Mouse (Mus musculus) bone marrow macrophage, adult 2 months (primary cell): Measurements from ENCODE around the gene Nlrp3. TPM values are rescaled to one million over a fixed set of nuclear protein-coding genes. Genes with fewer than 3 reads are reported as not detected.
A peak's percentile ranks its signal among the peaks of the same experiment; 100 is the strongest.

ENCODE experiments used
- H3K27ac ChIP-seq: 2 replicates; pipeline ENCODE4 v1.5.1; 2012; ENCODE audit warnings: low read depth, low read length; ENCODE audit not compliant: insufficient read depth
- H3K4me1 ChIP-seq: 2 replicates; pipeline ENCODE4 v1.6.1; 2012; ENCODE audit warnings: low read length; ENCODE audit not compliant: control insufficient read depth, insufficient read depth
- H3K4me3 ChIP-seq: 2 replicates; pipeline ENCODE4 v1.5.1; 2012; ENCODE audit warnings: mild to moderate bottlenecking, low read length, moderate library complexity; ENCODE audit not compliant: insufficient read depth
- CTCF ChIP-seq: IDR thresholded peaks from 2 replicates; pipeline ENCODE4 v1.5.1; 2012; ENCODE audit warnings: low read depth, mild to moderate bottlenecking, low read length, moderate library complexity
- POLR2A ChIP-seq: IDR thresholded peaks from 2 replicates; pipeline ENCODE4 v1.6.1; 2012; ENCODE audit warnings: mild to moderate bottlenecking, low read depth, low read length, borderline replicate concordance
- polyA plus RNA-seq: library from polyadenylated mRNA; stranded (reverse); fragments of >200 nt; gene quantifications from 2 replicates; pipeline ENCODE4 v1.2.4, GENCODE M21; 2012; ENCODE audit not compliant: missing spikeins, insufficient read depth, insufficient read length

The Nlrp3 gene
- polyA plus RNA-seq, 1 experiment, result 52.3 TPM

DNA sequence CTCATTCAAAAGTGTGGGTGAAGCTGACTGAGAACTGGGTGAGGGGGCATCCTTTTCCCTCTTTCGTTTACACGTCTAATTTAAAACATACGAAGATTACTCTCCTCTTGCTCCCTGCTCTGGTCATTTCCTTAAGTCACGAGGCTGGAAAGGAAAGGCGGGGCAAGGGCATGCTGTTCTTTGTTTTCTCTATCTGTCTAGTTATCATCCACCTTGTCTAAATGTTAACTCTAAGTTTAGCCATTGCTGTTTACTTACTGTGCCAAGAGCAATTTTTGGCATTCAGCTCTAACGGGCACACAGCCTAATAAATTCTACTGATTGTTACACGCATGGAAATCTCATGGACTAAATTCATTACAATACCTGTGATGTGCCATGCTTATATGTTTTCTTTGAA lies 57.8 kb downstream of the Nlrp3 start:
- TF ChIP-seq CTCF (no peak), POLR2A (no peak)

DNA sequence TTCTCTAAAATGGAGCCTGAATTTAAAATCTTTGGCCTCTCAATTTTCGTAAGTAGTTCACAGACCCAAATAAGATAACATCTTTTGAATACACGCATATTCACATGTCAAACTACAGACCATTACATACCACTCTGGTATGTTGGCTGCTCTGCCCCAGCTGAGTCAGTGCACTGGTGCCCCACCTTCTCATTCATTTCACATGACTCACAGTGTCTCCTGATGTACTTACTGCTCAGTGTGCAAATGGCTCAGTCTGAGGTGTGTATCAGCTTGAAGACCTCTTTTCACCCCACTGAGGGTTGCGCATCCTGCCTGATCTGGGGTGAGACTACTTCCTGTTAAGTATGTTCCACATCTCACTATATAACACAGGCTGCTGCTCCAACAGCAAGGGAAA lies 59.5 kb downstream of the Nlrp3 start:
- H3K4me3 ChIP-seq, result no peak overlapping the region
- TF ChIP-seq POLR2A, result no peak
- TF ChIP-seq CTCF, result no peak
- H3K4me1 ChIP-seq, result no peaks in the 10 kb centered on the region
- H3K27ac ChIP-seq, result no peak overlapping the region

More for the DNA sequence above, 57.8 kb downstream of the Nlrp3 start:
- Histone ChIP-seq H3K4me1 (no peaks in the 10 kb centered on the region), H3K4me3 (no peak overlapping the region), H3K27ac (no peak overlapping the region)

DNA sequence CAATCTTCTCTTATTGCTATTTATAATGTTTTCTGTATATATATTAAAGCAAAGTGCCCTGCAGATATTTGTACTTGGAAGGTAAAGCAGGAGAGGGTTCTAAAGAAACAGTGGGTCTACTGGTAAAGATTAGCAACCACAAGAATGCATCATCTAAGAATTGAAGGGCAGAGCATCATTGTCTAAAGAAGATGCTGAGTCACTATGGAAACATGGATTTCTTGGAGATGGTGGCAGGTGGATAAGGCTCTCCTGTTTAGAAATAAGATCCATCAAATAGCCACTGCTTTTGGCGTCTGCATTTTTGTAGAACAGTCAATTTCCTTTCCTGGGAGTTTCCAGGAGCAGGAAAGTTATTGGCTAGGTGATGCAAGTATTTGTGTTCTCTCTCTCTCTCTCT lies 60.9 kb downstream of the Nlrp3 start:
- Histone ChIP-seq H3K4me3 (no peak overlapping the region), H3K4me1 (no peaks in the 10 kb centered on the region), H3K27ac (no peak overlapping the region)
- TF ChIP-seq POLR2A, result no peak
- TF ChIP-seq CTCF, result no peak

DNA sequence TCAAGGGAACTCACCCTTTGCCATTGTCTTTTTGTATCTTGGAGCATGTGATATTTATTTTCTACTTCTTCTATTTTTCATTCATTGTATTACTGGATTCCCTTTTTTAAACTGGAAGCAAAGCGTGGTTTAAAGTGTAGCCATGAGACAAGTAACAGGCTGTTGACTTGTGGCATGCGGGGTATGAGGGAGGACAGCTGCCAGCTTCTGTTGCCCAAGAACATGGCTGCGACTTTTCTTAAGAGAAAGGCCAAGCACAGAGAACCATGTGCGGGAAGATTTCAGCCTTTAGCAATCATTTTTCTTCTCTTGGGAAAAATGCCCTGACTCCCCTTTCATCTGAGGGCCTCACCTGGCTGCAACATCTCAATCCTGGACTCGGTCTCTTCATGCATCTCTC lies 70.3 kb downstream of the Nlrp3 start:
- no peak overlapping the region for H3K4me3 ChIP-seq
- no peak for TF ChIP-seq CTCF
- no peak for TF ChIP-seq POLR2A
- H3K27ac ChIP-seq, result no peak overlapping the region
- no peaks in the 10 kb centered on the region for H3K4me1 ChIP-seq

DNA sequence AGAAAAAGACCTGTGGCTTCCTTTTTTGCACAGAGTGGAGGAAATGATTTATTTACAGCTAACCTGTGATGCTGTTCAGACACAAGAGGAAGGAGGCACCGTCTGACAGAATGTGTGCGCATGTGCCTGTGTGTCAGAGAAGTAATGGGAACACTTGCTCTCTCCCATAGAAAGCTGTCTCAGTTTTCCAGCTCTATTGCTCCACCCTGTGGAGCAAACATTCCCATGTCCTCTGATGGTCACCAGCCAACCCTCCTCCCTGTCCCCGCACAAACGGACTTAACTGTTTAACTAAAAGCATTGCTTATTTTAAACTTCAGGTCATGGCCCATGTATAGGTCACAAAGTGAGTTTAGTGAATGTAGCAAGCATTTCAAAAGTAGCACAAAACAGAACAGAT lies 72.8 kb downstream of the Nlrp3 start:
- TF ChIP-seq POLR2A (no peak), CTCF (peak; percentile 22; the same call in 1 of the 2 replicates)
- Histone ChIP-seq H3K27ac (no peak overlapping the region), H3K4me3 (no peak overlapping the region)

More for the DNA sequence above, 72.8 kb downstream of the Nlrp3 start:
- H3K4me1 ChIP-seq, result no peaks in the 10 kb centered on the region

Other genes with a start within 250 kb of the Nlrp3 start
- gene Wnt9a, start 234.6 kb upstream of the Nlrp3 start, polyA plus RNA-seq, result not detected in 2 replicates
- gene Prss38, start 165.9 kb upstream of the Nlrp3 start, polyA plus RNA-seq, result not detected in 2 replicates
- 3.2 and 3.3 TPM in 2 replicates for gene Jmjd4, start 91.5 kb upstream of the Nlrp3 start, polyA plus RNA-seq
- 17.1 and 18.0 TPM in 2 replicates for gene Snap47, start 90.4 kb upstream of the Nlrp3 start, polyA plus RNA-seq
- gene Zfp867, start 69.1 kb upstream of the Nlrp3 start, polyA plus RNA-seq, result 2.1 and 2.3 TPM in 2 replicates
- gene Zkscan17, start 14.8 kb upstream of the Nlrp3 start, polyA plus RNA-seq, result 20.2 and 24.1 TPM in 2 replicates
- not detected in 2 replicates for gene Olfr222, start 34.7 kb downstream of the Nlrp3 start, polyA plus RNA-seq
- not detected in 2 replicates for gene Olfr223, start 51.7 kb downstream of the Nlrp3 start, polyA plus RNA-seq
- 52.4 and 55.9 TPM in 2 replicates for gene Mprip, start 119.7 kb downstream of the Nlrp3 start, polyA plus RNA-seq
- not detected in 2 replicates for gene Pld6, start 246.1 kb downstream of the Nlrp3 start, polyA plus RNA-seq